Mouse (Mus musculus) brown adipose tissue, adult 24 weeks (tissue): Measurements from ENCODE around the gene Wwtr1. TPM values are rescaled to one million over a fixed set of nuclear protein-coding genes. Genes with fewer than 3 reads are reported as not detected.
A peak's percentile ranks its signal among the peaks of the same experiment; 100 is the strongest.

Experiments used
- H3K27ac ChIP-seq: fragments of 200-500 bp; replicated peaks from 2 replicates; pipeline ENCODE4 v1.5.1; 2012; ENCODE audit warnings: low read depth, mild to moderate bottlenecking, low read length
- H3K4me1 ChIP-seq: fragments of 200-500 bp; 2 replicates; pipeline ENCODE4 v1.6.1; 2012; ENCODE audit warnings: low read length, mixed read lengths; ENCODE audit not compliant: control insufficient read depth, insufficient read depth, insufficient read length
- H3K4me3 ChIP-seq: fragments of 200-500 bp; 2 replicates; pipeline ENCODE4 v1.5.1; 2012; ENCODE audit warnings: low read depth, mild to moderate bottlenecking, low read length, moderate library complexity; ENCODE audit not compliant: insufficient read depth
- polyA plus RNA-seq: library from polyadenylated mRNA; stranded (reverse); fragments of >200 nt; gene quantifications from 2 replicates; pipeline ENCODE4 v1.2.4, GENCODE M21; 2012; ENCODE audit not compliant: missing spikeins, insufficient read depth, insufficient read length

Wwtr1 gene
- polyA plus RNA-seq, 1 experiment, result 28.3 TPM

- Histone ChIP-seq H3K4me3 (peak overlapping the region; percentile 81), H3K27ac (peak overlapping the region; percentile 77), H3K4me1 (peaks cover 6% of the 10 kb centered on the region)
Measured at GRCm38 (mm10) chr3:57574885-57575659, 638 bp downstream of the Wwtr1 start.

GRCm38 (mm10) chr3:57573898-57574570 is 1.7 kb downstream of the Wwtr1 start:
- Histone ChIP-seq H3K4me3 (peak overlapping the region; percentile 81), H3K4me1 (peaks cover 9% of the 10 kb centered on the region), H3K27ac (peak overlapping the region; percentile 77)

- Histone ChIP-seq H3K27ac (peak overlapping the region; percentile 36; the same call in 1 of the 2 replicates), H3K4me1 (peaks cover 13% of the 10 kb centered on the region), H3K4me3 (peak overlapping the region; percentile 26)
Measured at GRCm38 (mm10) chr3:57572331-57572975, 3.3 kb downstream of the Wwtr1 start.

GRCm38 (mm10) chr3:57566655-57567054 is 9.1 kb downstream of the Wwtr1 start:
- H3K4me3 ChIP-seq, result no peak overlapping the region
- no peak overlapping the region for H3K27ac ChIP-seq
- peaks cover 18% of the 10 kb centered on the region for H3K4me1 ChIP-seq

- Histone ChIP-seq H3K27ac (no peak overlapping the region), H3K4me1 (peaks cover 14% of the 10 kb centered on the region), H3K4me3 (no peak overlapping the region)
Measured at GRCm38 (mm10) chr3:57563627-57564026, 12.1 kb downstream of the Wwtr1 start.

GRCm38 (mm10) chr3:57562996-57563506 is 12.7 kb downstream of the Wwtr1 start:
- H3K4me1 ChIP-seq, result peaks cover 12% of the 10 kb centered on the region
- H3K4me3 ChIP-seq, result no peak overlapping the region
- H3K27ac ChIP-seq, result no peak overlapping the region

- Histone ChIP-seq H3K4me1 (peaks cover 18% of the 10 kb centered on the region), H3K4me3 (no peak overlapping the region), H3K27ac (no peak overlapping the region)
Measured at GRCm38 (mm10) chr3:57558761-57559160, 16.9 kb downstream of the Wwtr1 start.

GRCm38 (mm10) chr3:57557408-57557807 is 18.3 kb downstream of the Wwtr1 start:
- Histone ChIP-seq H3K4me3 (no peak overlapping the region), H3K27ac (no peak overlapping the region; the same call in 1 of the 2 replicates), H3K4me1 (peaks cover 23% of the 10 kb centered on the region)

GRCm38 (mm10) chr3:57555560-57555959 is 20.1 kb downstream of the Wwtr1 start:
- peaks cover 37% of the 10 kb centered on the region for H3K4me1 ChIP-seq
- no peak overlapping the region; the same call in 1 of the 2 replicates for H3K27ac ChIP-seq
- H3K4me3 ChIP-seq, result no peak overlapping the region

- peaks cover 38% of the 10 kb centered on the region for H3K4me1 ChIP-seq
- 0 out of 2 replicates have a peak overlapping the region, but pooled peaks have one; percentile 47 for H3K27ac ChIP-seq
- H3K4me3 ChIP-seq, result no peak overlapping the region
Measured at GRCm38 (mm10) chr3:57554890-57555239, 20.8 kb downstream of the Wwtr1 start.

GRCm38 (mm10) chr3:57554124-57554889 is 21.4 kb downstream of the Wwtr1 start:
- H3K4me3 ChIP-seq, result no peak overlapping the region
- peaks cover 38% of the 10 kb centered on the region for H3K4me1 ChIP-seq
- H3K27ac ChIP-seq, result peak overlapping the region; percentile 47; the same call in 1 of the 2 replicates

- H3K4me3 ChIP-seq, result no peak overlapping the region
- peaks cover 38% of the 10 kb centered on the region for H3K4me1 ChIP-seq
- no peak overlapping the region for H3K27ac ChIP-seq
Measured at GRCm38 (mm10) chr3:57553108-57553507, 22.6 kb downstream of the Wwtr1 start.

GRCm38 (mm10) chr3:57551210-57551609 is 24.5 kb downstream of the Wwtr1 start:
- Histone ChIP-seq H3K27ac (no peak overlapping the region), H3K4me1 (peaks cover 40% of the 10 kb centered on the region), H3K4me3 (no peak overlapping the region)

GRCm38 (mm10) chr3:57550468-57551185 is 25.1 kb downstream of the Wwtr1 start:
- Histone ChIP-seq H3K27ac (no peak overlapping the region), H3K4me1 (peaks cover 40% of the 10 kb centered on the region), H3K4me3 (no peak overlapping the region)
